Mouse (Mus musculus): ENCODE results near the gene Lhb.
A peak's percentile ranks its signal among the peaks of the same experiment; 100 is the strongest.

Gene Lhb

DNA sequence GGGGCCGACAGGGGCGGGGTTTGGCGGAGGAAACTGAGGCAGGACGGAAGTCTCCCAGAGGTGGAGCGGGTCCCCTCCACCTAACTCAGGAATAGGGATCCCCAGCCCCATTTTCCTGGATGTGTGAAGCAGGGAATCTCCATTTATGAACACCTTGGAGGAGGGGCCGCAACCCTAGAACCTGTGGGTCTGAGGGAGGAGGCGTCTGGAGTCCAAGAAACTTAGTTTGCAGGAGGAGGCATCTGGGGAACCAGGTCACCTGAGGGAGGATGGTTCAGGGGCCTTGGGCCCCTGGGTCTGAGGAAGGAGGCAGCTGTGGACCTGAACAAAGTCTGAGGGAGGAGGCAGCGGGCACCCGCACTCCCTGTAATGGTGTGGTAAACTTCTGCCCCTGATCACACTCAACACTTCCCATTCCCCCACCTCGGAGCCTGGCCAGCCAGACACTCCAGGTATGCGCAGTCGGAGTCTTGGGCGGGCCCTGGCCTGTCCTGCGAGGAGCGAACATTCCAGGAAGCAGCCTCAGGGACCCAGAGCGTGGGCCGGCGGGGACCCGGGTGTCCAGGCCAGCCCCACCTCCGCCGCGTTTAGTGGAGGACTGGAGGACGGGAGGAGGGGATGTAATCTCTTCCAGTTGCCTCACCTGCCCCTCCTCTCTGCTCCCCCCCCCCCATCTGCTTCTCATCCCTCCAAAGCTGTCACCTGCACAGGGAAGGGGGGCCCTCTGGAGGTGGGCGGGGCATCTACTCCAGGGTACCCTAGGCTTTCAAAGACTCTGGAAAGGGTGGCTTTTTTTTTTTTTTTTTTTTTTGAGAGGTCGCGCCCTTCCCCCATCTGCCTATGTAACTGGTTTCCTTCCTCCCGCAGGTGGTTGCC, 6.5 kb upstream of the Lhb start:
- DNase-seq (ENCODE audit: low spot score): no peak

DNA sequence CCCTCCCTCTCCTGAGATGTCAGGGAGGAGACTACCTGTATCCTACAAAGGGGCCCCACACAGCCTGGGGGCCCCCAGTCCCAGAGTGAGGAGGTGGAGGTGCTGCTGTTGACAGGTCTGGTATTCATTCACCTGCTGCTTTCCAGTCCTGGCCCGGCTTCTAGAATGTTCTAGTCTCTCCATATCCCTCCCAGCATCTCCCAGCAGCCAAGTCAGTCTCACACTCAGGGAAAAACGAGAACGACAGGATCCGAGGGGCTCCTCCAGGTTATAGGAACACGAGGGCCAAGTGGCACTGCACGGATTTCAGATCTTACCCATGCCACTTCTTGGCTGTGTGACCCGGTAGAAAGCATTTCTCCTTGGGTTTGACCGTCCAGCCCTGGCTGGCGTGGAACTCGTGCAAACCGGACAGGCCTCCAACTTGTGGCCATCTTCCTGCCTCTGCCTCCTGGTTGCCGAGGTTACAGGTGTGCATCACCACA, 5.8 kb upstream of the Lhb start:
- no peak for DNase-seq (ENCODE audit: low spot score)

DNA sequence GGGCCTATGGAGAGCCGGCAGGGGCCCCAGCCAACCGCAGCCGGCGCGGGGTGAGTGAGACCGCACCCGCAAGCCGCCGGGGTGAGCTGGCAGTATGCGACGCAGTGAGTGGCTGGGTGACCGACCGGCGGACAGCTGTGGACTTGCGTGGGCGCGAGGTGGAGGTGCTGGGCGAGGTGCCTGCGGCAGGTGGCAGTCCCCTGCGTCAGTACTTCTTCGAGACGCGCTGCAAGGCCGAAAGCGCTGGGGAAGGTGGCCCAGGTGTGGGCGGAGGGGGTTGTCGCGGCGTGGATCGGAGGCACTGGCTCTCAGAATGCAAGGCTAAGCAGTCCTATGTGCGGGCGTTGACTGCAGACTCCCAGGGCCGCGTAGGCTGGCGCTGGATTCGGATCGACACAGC, 5.0 kb upstream of the Lhb start:
- DNase-seq (ENCODE audit: low spot score): no peak

DNA sequence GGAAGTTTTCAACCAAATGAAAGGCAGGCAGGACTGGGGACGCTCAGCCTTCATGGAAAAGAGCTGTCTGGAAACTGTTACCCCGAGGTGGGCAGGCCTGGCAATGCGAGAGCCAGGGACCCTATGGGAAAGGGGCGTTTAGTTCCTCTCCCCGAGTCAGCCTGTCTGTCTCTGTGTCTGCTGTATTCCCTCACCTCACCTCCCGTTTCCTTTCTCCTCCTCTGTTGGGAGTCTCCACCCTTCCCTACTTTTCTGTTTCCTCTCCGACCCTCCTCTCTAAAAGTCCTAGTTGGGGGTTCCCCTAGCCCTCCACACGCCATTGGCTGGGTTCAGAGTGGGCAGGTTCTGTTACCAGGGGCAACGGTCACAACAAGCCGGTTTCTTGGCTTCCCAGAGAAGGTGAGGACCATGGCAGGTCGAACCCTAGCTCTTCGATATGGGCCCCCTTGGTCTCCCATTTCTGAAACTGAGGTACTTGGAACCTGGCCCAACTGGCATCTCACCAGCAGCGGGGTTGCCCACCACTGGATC, 2.6 kb upstream of the Lhb start:
- no peak for DNase-seq (ENCODE audit: low spot score)

DNA sequence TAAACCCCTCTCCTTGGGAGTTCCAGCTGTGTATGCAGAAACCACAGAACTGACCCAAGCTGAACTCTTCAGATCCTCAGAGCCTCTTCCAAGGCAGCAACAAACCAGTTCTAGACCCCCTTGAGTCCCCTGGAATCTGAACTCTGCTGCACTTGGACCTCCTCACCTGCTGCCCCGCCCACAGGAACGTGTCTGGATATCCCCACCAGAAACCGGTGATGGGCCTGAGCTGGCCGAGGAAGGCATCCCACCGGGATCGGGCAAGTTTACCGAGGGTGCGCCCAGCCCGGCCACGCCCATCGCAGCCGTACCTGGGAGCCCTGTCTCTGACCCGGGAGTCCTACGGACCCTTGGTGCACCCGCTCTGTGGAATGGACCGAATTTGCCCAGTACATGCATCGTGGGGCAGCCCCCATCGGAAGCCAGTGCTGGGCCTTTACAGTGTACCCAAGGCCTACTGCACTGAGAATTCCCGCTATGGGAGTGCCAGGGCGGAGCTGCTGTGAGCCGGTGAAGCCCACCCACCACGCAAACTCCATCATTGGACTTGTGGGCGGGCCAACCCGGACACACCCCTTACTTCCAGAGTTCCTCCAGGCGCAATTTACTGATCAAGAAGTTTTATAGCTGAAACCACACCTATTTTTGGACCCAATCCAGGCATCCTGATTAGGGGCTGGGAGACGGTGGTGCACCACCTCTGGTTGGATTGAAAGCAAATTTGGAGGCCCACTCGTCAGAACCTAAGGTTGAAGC, 583 bp upstream of the Lhb start:
- no peak for DNase-seq (ENCODE audit: low spot score)

DNA sequence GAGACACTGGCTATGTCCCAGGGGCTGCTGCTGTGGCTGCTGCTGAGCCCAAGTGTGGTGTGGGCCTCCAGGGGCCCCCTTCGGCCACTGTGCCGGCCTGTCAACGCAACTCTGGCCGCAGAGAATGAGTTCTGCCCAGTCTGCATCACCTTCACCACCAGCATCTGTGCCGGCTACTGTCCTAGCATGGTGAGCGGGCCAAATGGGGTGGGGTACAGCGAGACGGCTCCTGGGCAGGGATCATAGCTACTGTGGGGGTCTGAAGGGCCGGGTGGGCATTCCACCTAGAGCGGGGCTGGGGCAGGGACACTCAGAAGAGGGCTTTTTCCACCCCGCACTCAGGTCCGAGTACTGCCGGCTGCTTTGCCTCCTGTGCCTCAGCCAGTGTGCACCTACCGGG, 574 bp downstream of the Lhb start:
- DNase-seq (ENCODE audit: low spot score): no peak

DNA sequence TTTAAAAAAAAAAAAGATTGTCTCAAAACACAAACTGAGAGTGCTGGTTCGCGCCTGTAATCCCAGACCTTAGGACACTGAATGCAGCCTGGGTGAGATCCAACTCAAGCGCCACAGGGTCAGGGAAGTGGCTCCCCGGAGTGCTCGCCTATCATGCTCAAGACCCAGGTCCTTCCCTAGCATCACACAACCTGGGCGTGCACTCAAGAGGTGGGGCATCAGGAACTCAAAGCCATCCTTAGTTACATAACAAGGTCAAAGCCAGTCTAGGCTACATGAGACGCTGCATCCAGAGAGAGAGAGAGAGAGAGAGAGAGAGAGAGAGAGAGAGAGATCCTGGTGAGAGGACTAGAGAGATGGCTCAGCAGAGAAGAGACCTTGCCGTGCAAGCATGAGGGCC, 5.9 kb downstream of the Lhb start:
- no peak for DNase-seq (ENCODE audit: low spot score)

DNA sequence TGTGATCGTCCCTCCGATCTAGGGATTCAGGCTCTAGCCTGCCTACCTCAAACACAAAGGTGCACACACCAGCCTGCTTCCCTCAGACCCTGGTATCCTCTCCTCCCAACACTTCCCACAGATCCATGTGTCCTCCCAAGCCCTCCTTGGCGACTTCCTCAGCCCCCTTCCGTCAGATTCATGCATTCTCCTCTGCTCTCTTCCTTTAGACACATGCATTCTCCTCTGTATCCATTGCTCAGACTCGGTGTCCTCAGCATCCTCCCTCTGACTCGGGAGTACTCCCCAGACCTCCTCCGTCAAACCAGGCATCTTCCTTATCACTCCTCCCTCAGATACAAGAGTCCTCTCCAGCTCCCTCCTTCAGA, 13.2 kb downstream of the Lhb start:
- DNase-seq (ENCODE audit: low spot score): no peak

DNA sequence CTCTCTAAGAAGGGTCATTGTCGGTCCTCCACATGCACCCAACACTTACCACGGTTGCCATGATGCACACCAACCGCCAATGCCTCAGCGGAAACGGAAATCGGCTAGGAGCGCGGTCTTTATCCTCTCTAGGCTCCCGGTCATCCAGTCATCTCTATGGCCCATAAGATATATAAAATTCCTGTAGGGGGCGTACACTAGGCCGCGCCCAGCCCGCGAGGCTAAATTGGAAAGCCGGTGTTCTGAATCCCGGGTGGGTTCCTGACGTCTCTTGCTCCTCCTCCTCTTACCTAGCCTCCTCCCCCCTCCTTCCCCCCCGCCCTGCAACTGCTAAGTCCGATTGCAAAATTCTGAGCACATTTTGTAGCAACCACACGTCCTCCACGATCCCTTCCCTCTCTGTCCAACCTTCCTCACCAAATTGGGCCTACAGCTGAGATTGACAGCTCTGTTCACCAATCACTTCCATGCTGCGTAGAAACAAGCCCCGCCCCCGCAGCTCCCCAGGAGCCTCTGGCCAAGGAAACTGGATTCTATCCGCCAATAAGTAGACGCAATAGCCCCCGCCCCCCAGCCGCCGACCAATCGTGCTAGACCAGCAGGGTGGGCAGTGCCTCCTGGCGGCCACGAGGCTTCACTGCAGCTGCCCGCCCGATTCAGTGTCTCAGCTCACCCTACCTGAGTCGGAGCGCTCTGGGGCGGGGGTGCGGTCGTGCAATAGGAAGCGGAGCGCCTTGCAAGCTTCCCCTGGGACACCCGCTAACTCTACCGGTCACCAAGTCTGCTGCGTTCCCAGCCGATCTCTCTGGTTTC, 13.8 kb downstream of the Lhb start, which contains the start of gene Gys1:
Gene Gys1, plus strand, starts transcription at position 642 of the 813 bp plus-strand sequence.
- peak; percentile 100 for DNase-seq (ENCODE audit: low spot score)

DNA sequence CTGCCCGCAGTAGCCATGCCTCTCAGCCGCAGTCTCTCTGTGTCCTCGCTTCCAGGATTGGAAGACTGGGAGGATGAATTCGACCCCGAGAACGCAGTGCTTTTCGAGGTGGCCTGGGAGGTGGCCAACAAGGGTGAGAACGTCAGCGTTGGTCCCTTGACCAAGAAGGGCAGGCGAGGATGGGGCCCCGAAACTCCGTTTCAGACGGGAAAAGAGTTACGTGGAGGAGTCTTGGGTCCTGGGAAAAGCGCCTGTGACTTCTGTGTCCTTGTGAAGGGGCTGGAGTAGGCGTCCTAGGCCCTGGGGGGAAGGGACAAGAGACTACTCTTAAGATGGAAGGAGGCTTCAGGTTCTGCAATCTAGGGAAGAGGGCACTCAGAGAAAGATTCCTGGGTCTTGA, 14.4 kb downstream of the Lhb start:
- DNase-seq (ENCODE audit: low spot score): no peak

DNA sequence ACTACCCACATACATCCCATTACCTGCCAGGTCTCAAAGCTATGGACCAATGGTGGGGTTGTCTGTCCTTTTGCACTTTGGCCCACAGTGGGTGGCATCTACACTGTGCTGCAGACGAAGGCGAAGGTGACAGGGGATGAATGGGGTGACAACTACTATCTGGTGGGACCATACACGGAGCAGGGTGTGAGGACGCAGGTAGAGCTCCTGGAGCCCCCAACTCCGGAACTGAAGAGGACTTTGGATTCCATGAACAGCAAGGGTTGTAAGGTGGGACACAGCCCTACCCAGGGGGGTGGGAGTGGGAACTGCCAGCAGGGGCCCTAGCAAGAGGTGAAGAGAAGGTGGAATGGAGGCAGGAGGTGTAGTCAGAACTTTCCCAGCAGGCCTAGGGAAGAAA, 15.8 kb downstream of the Lhb start:
- no peak for DNase-seq (ENCODE audit: low spot score)

DNA sequence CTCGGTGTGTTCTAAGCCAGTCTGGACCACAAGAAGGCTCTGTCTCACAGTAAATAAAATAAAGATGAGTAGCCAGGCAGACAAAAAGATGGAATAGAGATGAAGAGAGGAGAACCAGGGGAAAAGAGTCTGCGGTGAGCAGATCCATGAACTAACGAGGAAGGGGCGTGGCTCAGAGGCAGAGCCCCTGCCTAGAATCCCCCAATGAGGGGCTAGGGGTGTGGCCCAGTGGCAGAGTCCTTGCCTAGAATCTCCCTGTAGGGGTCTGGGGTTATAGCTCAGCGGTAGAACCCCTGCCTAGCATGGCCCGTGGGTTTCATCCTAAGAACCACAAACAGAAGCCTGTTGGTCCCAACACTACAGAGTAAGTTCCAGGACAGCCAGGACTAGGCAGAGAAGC, 16.4 kb downstream of the Lhb start:
- DNase-seq (ENCODE audit: low spot score): no peak

DNA sequence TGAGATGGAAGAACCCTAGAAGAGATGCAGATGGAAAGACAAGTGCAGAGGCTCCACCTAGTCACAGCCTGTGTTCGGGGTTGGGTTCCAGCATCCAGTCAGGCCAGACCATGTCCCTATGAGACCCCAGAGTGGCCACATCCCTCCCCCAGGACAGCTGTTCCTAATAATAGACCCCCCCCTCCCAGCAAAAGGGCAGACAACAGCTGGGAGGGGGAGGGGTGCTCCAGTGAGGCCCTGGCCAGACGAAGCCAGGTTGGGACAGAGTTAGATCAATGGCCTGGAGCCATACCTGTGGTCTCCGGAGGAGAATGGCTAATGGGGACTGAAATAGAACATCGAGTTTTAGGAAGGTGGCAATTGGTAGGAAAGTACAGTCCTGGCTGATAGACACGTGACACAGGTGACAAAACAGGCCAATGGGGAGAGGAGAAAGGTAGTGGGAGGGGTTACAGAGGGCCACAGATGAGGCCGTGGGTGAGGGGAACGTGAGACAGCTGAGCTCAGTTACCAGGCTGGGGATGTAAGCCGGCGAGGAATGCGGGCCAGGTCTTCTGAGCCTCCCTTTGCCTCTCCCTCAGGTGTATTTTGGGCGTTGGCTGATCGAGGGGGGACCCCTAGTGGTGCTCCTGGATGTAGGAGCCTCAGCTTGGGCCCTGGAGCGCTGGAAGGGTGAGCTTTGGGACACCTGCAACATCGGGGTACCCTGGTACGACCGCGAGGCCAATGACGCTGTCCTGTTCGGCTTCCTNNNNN, 17.1 kb downstream of the Lhb start, which contains the start of gene Ruvbl2:
Gene Ruvbl2, minus strand, starts transcription at position 576 of the 756 bp plus-strand sequence.
- DNase-seq (ENCODE audit: low spot score): no peak

DNA sequence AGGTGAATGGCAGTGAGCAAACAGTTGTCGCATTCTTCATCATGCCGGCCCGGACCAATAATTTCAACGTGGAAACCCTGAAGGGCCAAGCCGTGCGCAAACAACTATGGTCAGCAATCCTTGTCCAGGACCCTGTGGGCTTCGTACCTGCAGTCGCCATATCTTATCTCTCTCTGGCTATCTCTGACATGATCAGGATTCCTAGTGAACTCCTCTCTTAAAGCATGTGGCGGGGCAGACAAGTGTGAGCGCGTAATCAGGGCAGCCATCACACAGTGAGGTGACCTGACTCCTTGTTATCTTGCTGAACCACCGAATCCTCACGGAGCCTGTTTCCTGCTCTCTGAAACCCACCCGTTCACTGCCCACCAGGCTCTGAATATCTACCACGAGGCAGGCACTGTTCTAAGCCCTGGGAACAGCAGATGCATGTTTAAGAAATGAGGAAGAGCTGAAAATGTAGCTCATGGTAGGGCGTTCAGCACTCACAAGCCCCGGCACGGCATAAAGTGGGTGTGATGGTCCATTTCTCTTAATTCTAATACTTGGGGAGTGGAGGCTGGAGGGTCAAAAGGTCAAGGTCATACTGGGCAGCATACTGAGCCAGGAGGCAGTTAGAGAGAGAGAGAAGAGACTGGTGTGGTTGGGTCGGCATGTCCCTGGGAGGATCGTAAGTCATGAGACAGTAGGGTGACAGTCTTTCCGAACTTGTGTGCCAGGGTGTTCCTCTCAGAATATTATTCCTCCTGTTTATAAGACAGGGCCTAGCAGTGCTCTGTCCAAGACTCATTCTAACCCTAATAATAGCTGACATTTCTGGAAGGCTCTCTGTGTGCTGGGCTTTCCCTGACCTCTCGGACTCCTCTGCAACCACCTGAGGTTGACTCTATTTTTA, 23.2 kb downstream of the Lhb start:
- no peak for DNase-seq (ENCODE audit: low spot score)

DNA sequence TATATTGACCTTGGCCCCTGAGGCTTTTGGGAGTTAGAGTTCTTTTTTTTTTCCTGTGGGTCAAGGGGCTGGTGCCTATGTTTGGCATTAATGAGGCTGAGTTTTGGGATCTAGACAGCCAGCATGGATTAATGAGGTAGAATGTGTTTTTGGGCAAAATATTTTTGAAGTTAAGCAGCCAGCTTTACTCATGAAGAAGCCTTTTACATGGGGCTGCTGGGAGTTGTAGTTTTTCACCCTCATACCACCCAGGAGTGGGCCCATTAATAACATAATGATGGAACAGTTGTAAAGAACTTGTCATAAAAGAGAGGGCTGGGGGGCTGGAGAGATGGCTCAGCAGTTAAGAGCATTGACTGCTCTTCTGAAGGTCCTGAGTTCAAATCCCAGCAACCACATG, 26.0 kb downstream of the Lhb start:
- DNase-seq (ENCODE audit: low spot score): no peak

DNA sequence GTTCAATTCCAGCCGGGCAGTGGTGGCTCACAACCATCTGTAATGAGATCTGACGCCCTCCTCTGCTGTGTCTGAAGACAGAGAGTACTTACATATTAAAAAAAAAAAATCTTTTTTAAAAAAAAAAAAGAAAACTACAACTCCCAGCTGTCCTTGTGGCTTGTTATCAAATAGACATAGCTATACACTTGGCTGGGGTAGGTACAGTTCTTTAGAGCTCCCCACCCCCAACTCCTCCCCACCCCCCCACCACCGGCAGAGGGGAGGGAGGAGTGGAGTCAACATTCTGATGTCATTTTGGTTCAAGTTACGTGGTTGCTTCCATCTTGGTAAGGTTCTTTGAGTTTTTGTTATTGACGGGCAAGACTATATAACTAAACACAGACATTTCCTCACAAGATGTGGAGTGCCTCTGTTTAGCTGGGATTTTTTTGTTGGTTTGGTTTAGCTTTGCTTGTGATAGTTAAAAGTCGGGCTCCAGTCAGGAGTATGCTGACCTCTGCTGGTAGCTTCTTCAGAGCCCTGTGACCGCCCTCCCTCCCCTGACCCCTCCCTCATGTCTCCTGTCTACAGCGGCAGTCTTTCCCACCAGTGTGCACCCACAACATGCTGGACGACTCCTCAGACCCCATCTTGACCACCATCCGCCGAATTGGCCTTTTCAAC, 26.8 kb downstream of the Lhb start:
- no peak for DNase-seq (ENCODE audit: low spot score)

DNA sequence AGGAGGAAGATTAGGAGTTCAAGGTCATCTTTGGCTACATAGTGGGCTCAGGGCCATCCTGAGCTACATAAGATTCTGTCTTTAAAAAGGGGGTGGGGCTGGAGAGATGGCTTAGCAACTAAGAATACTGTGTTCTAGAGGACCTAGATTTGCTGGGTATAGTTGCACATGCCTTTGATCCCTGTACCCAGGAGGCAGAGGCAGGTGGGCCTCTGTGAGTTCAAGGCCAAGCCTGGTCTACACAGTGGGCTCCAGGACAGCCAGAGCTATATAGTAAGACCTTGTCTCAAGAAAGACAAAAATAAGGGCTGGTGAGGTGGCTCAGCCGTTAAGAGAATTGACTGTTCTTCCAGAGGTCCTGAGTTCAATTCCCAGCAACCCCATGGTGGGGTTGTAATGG, 29.4 kb downstream of the Lhb start:
- DNase-seq (ENCODE audit: low spot score): no peak

DNA sequence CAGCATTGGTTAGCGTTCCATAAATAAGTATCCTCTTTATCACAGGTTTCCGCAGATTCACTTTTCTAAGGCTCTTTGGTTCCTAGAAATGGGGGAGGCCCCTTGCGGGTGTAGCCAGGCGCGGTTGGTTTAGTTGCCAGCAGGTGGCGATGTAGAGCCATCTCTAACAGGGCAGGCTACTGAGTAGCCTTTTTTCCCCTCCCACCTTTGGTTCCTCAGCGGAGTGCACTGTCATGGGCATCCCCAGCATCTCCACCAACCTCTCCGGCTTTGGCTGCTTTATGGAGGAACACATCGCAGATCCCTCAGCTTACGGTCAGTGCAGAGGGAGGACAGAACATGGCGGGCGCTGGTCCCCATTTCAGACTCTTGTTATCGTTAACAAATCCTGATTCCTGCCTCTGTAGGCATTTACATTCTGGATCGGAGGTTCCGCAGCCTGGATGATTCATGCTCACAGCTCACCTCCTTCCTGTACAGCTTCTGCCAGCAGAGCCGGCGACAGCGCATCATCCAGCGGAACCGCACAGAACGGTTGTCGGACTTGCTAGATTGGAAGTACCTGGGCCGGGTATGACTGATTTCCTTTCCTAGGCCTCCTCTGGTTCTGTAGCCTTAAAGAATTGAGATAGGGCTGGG, 30.8 kb downstream of the Lhb start:
- DNase-seq (ENCODE audit: low spot score): no peak

DNA sequence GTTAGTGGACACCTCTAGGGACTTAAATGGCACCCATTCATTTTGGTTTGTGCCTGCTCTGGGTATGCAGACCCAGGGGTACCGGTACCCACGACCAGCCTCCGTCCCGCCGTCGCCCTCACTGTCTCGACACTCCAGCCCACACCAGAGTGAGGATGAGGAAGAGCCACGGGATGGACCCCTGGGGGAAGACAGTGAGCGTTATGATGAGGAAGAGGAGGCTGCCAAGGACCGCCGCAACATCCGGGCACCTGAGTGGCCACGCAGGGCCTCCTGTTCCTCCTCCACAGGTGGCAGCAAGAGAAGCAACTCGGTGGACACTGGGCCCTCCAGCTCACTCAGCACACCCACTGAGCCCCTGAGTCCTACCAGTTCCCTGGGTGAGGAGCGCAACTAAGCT, 34.4 kb downstream of the Lhb start:
- DNase-seq (ENCODE audit: low spot score): no peak
